Mouse (Mus musculus) MN1 (cell line): Measurements from ENCODE around the gene Sdr39u1.
A peak's percentile ranks its signal among the peaks of the same experiment; 100 is the strongest.

Source experiments
- DNase-seq: peaks from one replicate; pipeline ENCODE4 v3.0.0-alpha.2; 2016; ENCODE audit warnings: low spot score

The Sdr39u1 gene

GRCm38 (mm10) chr14:55884166-55884565, 15.9 kb downstream of the Sdr39u1 start, which contains the start of gene Cbln3:
Gene Cbln3, minus strand, starts transcription at chr14:55884392.
- peak; percentile 62 for DNase-seq

GRCm38 (mm10) chr14:55883663-55884062, 16.4 kb downstream of the Sdr39u1 start:
- no peak for DNase-seq

GRCm38 (mm10) chr14:55883149-55883661, 16.9 kb downstream of the Sdr39u1 start:
- no peak for DNase-seq

GRCm38 (mm10) chr14:55882171-55882641, 17.9 kb downstream of the Sdr39u1 start:
- DNase-seq = no peak

- DNase-seq = no peak
These were observed 19.1 kb downstream of the Sdr39u1 start for GRCm38 (mm10) chr14:55880982-55881381.

- peak; percentile 81 for DNase-seq
These were observed 20.5 kb downstream of the Sdr39u1 start for GRCm38 (mm10) chr14:55879623-55880022.

- no peak for DNase-seq
These were observed 21.7 kb downstream of the Sdr39u1 start for GRCm38 (mm10) chr14:55878316-55878940.

GRCm38 (mm10) chr14:55877469-55878315, 22.4 kb downstream of the Sdr39u1 start:
- no peak for DNase-seq

GRCm38 (mm10) chr14:55873714-55874683, 26.1 kb downstream of the Sdr39u1 start:
- peak; percentile 58 for DNase-seq

- DNase-seq = no peak
These were observed 26.8 kb downstream of the Sdr39u1 start for GRCm38 (mm10) chr14:55873242-55873713.

GRCm38 (mm10) chr14:55872551-55872950, 27.5 kb downstream of the Sdr39u1 start:
- no peak for DNase-seq

- DNase-seq = no peak
These were observed 28.1 kb downstream of the Sdr39u1 start for GRCm38 (mm10) chr14:55872039-55872438.

- DNase-seq = no peak
These were observed 30.6 kb downstream of the Sdr39u1 start for GRCm38 (mm10) chr14:55869538-55869937.

- no peak for DNase-seq
These were observed 31.7 kb downstream of the Sdr39u1 start for GRCm38 (mm10) chr14:55868230-55869026.

GRCm38 (mm10) chr14:55866962-55867361, 33.1 kb downstream of the Sdr39u1 start:
- DNase-seq = peak; percentile 71

- DNase-seq = peak; percentile 77
These were observed 36.3 kb downstream of the Sdr39u1 start for GRCm38 (mm10) chr14:55863773-55864172.

GRCm38 (mm10) chr14:55862970-55863369, 37.1 kb downstream of the Sdr39u1 start:
- no peak for DNase-seq

- no peak for DNase-seq
These were observed 37.9 kb downstream of the Sdr39u1 start for GRCm38 (mm10) chr14:55862186-55862585.

- DNase-seq = no peak
These were observed 42.5 kb downstream of the Sdr39u1 start for GRCm38 (mm10) chr14:55857588-55857987.

- peak; percentile 51 for DNase-seq
These were observed 45.0 kb downstream of the Sdr39u1 start for GRCm38 (mm10) chr14:55855101-55855561.
